Mouse (Mus musculus) forebrain, embryonic 10.5 days (tissue): ENCODE measurements around the gene Trappc13. TPM values are rescaled to one million over a fixed set of nuclear protein-coding genes. Genes with fewer than 3 reads are reported as not detected.
"Not testable (repeated sequence)": the region's sequence is repeated elsewhere in the genome, so short reads cannot be mapped to it uniquely, and the experiment has no call there.

Source experiments
- DNase-seq: peaks from one replicate; pipeline ENCODE4 v3.0.0-alpha.2; 2017; ENCODE audit warnings: low spot score; ENCODE audit errors: extremely low spot score
- H3K27ac ChIP-seq: fragments of 300-500 bp; sonication (generic); 2 replicates; pipeline ENCODE4 v1.5.1; 2016; ENCODE audit warnings: mild to moderate bottlenecking
- H3K27me3 ChIP-seq: fragments of 300-500 bp; sonication (generic); 2 replicates; pipeline ENCODE4 v1.6.1; 2016; ENCODE audit warnings: mild to moderate bottlenecking; ENCODE audit not compliant: poor library complexity, severe bottlenecking
- H3K36me3 ChIP-seq: fragments of 300-500 bp; sonication (generic); replicated peaks from 2 replicates; pipeline ENCODE4 v1.6.1; 2016; ENCODE audit warnings: mild to moderate bottlenecking, moderate library complexity
- H3K4me1 ChIP-seq: fragments of 300-500 bp; sonication (generic); 2 replicates; pipeline ENCODE4 v1.6.1; 2016
- H3K4me3 ChIP-seq: fragments of 300-500 bp; sonication (generic); 2 replicates; pipeline ENCODE4 v1.5.1; 2016; ENCODE audit warnings: mild to moderate bottlenecking, moderate library complexity
- H3K9me3 ChIP-seq: fragments of 300-500 bp; sonication (generic); 2 replicates; pipeline ENCODE4 v1.6.1; 2016; ENCODE audit warnings: mild to moderate bottlenecking, moderate library complexity
- WGBS: fragments of 180-500 bp; shearing (Covaris S2); methylation state at CpG from one replicate; pipeline ENCODE4 v1.1.7; 2016; 5-methylcytosine and 5-hydroxymethylcytosine counted together
- polyA plus RNA-seq: library from polyadenylated mRNA; unstranded; fragments of >200 nt; fragmentation: Nextera tagmentation; extraction: Ambion mirVana; gene quantifications from 2 replicates; pipeline ENCODE4 v1.2.1, GENCODE M21; 2016

The Trappc13 gene
- polyA plus RNA-seq, result 89.7 and 93.8 TPM in 2 replicates

DNA sequence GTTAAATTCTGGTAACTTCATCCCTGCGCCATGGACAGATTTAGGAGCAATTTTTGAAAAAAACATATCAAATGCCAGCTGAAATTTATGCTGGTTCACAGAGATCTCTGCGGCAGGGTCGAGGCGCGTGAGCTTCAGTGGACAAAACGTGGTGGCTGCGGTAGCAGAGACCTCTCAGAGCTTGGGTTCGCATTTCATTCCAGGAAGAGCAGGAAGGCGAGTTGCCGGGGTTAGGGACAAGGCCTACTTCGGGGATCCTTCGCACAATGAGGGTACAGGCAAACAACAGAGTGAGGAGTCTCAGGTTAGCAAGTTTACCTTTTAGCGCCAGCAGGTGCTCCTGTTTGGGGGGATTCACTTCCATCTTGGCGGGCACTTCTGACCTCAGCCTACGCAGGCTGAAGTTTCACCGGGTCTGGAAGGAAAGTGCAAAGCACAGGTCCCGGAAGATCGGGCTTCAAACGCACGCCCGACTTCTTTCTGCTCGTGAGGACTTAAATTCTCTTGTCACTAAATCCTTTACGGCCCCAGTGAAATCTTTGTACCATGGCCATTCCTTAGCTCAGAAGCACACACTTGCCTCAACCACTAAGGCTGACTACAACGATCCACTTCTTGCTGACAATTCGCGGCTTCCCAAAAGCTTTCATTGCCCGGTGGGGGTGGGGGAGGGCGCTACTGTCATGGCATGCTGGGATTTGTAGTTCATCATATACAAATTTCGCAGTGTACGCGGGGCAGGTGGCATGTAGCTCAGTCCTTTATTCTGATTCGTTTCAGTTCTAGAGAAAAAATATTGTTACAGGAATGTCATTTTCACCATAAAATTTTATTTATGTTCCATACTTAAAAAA, at the start of gene Trappc13:
Gene Trappc13 (minus strand): TSS at position 674 of the 854 bp plus-strand sequence.
- H3K36me3 ChIP-seq, result peaks cover 42% of the 10 kb centered on the region
- no peaks in the 10 kb centered on the region for H3K9me3 ChIP-seq
- H3K4me3 ChIP-seq, result peak within 1 kb of the TSS; percentile 87
- under 1% methylated on average over 32 of the region's 32 CpGs for WGBS
- H3K4me1 ChIP-seq, result peaks cover 25% of the 10 kb centered on the region
- DNase-seq, result peak; percentile 84
- H3K27me3 ChIP-seq, result no peaks in the 10 kb centered on the region
- peak within 1 kb of the TSS; percentile 94 for H3K27ac ChIP-seq

DNA sequence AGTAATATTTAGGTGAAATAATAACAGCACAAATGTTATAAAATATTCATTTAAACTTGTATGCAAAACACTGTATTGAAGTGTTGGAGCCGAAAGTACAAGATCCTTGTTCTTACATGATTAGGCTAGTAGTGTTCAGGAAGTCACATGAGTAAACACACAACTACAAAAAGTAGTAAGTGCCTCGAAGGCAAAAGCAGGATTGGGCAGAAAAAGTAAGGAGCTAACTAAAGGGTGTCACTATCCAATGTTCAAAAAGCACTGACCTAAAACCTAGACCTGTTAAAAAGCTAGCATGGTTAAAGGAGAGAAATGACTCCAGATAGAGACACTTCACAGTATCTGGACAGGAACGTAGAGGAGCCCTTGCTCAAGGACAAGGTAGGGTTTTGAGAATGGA, 49.2 kb upstream of the Trappc13 start:
- WGBS, result 88% methylated on average over 3 of the region's 3 CpGs
- H3K4me1 ChIP-seq, result peaks cover 25% of the 10 kb centered on the region
- peak overlapping the region; percentile 81 for H3K4me3 ChIP-seq
- DNase-seq, result no peak
- no peaks in the 10 kb centered on the region for H3K27me3 ChIP-seq
- H3K9me3 ChIP-seq, result no peaks in the 10 kb centered on the region
- no peak overlapping the region; the same call in 1 of the 2 replicates for H3K27ac ChIP-seq
- peaks cover 27% of the 10 kb centered on the region for H3K36me3 ChIP-seq

DNA sequence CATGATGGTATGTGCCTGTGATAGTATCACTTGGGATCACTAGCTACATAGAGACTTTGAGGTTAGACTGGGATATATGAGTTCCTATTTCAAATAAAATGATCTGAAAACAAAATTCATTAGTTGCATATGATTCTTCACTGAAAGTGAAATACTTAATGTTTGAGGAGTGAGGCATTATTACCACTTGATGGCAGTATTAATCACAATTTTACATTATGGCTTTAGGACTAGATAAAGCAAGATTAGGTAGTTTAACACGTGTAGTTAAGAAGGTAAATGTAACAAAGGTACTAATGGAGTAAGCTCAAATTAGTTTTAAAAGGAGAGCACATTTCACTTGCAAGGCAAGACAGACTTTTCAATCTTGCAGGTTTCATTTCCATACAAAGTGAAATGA, 26.0 kb upstream of the Trappc13 start:
- 73% methylated on average over 1 of the region's 1 CpGs for WGBS

DNA sequence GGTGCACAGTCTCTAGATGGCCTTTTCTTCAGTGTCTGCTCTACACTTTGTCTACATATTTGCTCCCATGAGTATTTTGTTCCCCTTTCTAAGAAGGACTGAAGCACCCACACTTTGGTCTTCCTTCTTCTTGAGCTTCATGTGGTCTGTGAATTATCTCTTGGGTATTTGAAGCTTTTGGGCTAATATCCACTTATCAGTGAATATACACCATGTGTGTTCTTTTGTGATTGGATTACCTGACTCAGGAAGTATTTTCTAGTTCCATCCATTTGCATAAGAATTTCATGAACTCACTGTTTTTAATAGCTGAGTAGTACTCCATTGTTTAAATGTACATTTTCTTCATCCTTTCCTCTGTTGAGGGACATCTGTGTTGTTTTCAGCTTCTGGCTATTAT, 17.6 kb upstream of the Trappc13 start:
- H3K27ac ChIP-seq, DNase-seq, H3K27me3 ChIP-seq, H3K4me1 ChIP-seq, H3K4me3 ChIP-seq, H3K9me3 ChIP-seq: not testable (repeated sequence)
- peaks cover 62% of the 10 kb centered on the region for H3K36me3 ChIP-seq

More for the DNA sequence above, 26.0 kb upstream of the Trappc13 start:
- H3K9me3 ChIP-seq, result no peaks in the 10 kb centered on the region
- DNase-seq, result no peak
- no peak overlapping the region for H3K4me3 ChIP-seq
- H3K27me3 ChIP-seq, result no peaks in the 10 kb centered on the region
- no peaks in the 10 kb centered on the region for H3K4me1 ChIP-seq
- H3K36me3 ChIP-seq, result peaks cover 69% of the 10 kb centered on the region
- no peak overlapping the region for H3K27ac ChIP-seq

DNA sequence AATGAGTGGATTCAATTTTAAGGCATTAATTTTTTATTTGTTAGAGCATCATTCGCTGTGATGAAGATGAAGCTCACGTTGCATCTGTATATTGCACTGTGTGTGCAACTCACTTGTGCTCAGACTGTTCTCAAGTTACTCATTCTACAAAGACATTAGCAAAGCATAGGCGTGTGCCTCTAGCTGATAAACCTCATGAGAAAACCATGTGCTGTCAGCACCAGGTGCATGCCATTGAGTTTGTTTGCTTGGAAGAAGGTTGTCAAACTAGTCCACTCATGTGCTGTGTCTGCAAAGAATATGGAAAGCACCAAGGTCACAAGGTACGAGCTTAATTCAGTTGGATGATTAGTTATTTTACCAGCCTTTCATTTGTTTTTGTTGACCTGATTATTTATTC, 9.1 kb upstream of the Trappc13 start:
- no peaks in the 10 kb centered on the region for H3K27me3 ChIP-seq
- H3K36me3 ChIP-seq, result peaks cover 79% of the 10 kb centered on the region
- no peak for DNase-seq
- no peaks in the 10 kb centered on the region for H3K9me3 ChIP-seq
- no peaks in the 10 kb centered on the region for H3K4me1 ChIP-seq
- H3K27ac ChIP-seq, result no peak overlapping the region
- H3K4me3 ChIP-seq, result no peak overlapping the region
- WGBS, result 93% methylated on average over 4 of the region's 4 CpGs

DNA sequence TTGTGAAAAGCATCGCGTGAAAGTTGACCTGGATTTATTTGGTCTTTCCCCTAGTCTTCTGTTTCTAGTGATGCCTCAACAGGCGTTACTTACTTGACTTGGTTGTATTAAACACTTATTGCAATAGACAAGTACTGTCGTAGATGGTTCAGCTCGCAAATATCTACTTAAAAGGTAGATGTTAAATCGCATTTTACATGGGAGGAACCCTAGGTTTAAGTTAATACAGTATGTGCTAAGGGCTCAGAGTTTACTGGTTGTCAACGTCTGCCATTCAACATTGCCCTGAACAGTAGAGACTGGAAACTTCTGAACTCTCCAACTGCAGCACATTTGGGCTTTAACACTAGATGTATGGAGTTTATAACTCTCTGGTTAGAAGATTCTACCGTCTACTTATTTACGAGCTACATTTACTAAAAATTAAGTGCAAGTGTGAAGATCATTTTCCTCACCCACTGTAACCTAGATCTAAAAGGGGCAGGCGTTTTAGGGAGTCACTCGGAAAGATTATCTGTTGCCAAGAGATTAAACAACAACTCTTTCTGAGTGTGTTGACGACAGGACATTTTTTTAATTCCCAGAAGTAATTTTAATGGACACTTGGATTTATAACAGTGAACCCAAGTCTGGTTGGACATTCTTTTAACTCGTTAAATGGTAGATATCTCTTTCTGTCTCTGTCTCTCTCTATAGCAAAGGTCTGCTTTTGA, 1.1 kb upstream of the Trappc13 start:
- peak overlapping the region; percentile 94 for H3K27ac ChIP-seq

DNA sequence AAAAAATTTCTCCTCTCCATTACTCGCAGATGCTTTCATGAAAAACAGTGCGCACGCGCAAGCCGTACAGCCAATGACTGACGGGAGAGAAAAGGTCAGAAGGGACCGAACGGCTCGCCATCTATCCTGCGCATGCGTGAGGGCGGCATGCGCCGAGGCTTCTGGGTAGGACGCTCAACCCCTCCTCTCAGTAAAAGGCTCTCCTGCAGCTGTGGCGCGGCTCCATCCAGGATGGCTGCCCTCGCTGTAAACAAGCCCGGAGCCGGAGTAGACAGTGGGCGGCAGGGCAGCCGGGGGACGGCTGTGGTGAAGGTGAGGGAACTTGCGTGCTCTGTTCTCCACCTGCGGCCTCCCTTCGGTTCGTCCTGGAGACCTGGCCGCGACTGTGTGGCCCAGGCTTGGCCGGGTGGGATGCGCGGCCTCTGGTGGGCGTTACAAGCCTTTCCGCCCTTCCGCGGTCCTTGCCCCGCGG, 417 bp upstream of the Trappc13 start, which contains the start of gene Trim23:
Gene Trim23 (plus strand): TSS at position 148 of the 472 bp plus-strand sequence.
- peak within 1 kb of the TSS; percentile 87 for H3K4me3 ChIP-seq
- no peaks in the 10 kb centered on the region for H3K27me3 ChIP-seq
- H3K4me1 ChIP-seq, result peaks cover 25% of the 10 kb centered on the region
- DNase-seq, result peak; percentile 96
- H3K27ac ChIP-seq, result peak within 1 kb of the TSS; percentile 94
- H3K36me3 ChIP-seq, result peaks cover 49% of the 10 kb centered on the region
- under 1% methylated on average over 38 of the region's 38 CpGs for WGBS
- H3K9me3 ChIP-seq, result no peaks in the 10 kb centered on the region

More for the DNA sequence above, 1.1 kb upstream of the Trappc13 start:
- H3K9me3 ChIP-seq, result no peaks in the 10 kb centered on the region
- 22% methylated on average over 13 of the region's 13 CpGs for WGBS
- H3K4me3 ChIP-seq, result peak overlapping the region; percentile 87
- no peaks in the 10 kb centered on the region for H3K27me3 ChIP-seq
- H3K36me3 ChIP-seq, result peaks cover 50% of the 10 kb centered on the region
- H3K4me1 ChIP-seq, result peaks cover 25% of the 10 kb centered on the region
- no peak for DNase-seq

DNA sequence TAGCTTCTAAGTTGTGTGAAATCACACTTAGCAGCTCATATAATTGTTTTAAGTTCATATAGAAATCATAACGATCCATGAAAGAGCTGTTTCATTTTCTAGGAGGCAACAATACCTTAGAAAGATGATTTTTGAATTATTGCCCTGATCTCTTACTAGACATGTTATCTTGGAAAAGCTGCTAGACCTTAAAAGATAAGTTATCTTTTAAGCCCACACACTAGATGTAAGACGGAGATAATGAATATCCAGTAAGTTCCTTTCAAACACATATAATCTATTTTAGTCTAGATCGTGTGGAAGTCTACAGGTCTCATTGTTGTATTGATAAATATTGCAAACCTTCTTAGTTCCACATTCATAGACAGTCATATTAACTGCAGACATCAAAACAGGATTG, 1.4 kb downstream of the Trappc13 start:
- 87% methylated on average over 3 of the region's 3 CpGs for WGBS

DNA sequence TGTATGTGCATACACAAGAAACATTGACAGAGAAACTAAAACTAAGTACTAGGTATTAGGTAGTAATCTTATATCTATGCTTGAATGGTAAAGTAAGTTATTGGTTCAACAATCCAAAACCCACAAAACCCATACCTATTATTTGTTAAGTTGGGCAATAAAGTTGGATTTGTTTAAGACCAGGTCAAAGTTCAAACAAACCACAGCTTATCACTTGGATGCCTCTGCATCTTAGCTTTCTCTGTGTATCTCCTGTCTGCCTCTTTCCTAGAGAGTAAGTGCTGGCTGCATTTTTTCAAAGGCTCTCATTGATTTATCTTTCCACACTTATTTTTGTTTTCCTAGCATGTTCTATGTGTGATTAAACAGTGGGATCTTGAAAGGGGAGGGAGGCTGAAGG, 5.8 kb downstream of the Trappc13 start:
- Histone ChIP-seq H3K4me3 (no peak overlapping the region), H3K36me3 (peaks cover 43% of the 10 kb centered on the region), H3K27ac (no peak overlapping the region), H3K4me1 (peaks cover 14% of the 10 kb centered on the region), H3K9me3 (peaks cover 4% of the 10 kb centered on the region; the same call in 1 of the 2 replicates), H3K27me3 (no peaks in the 10 kb centered on the region)
- no peak for DNase-seq

More for the DNA sequence above, 1.4 kb downstream of the Trappc13 start:
- DNase-seq, result no peak
- peak overlapping the region; percentile 94; the same call in 1 of the 2 replicates for H3K27ac ChIP-seq
- peaks cover 31% of the 10 kb centered on the region for H3K36me3 ChIP-seq
- H3K4me1 ChIP-seq, result peaks cover 25% of the 10 kb centered on the region
- H3K9me3 ChIP-seq, result no peaks in the 10 kb centered on the region
- peak overlapping the region; percentile 87 for H3K4me3 ChIP-seq
- no peaks in the 10 kb centered on the region for H3K27me3 ChIP-seq

DNA sequence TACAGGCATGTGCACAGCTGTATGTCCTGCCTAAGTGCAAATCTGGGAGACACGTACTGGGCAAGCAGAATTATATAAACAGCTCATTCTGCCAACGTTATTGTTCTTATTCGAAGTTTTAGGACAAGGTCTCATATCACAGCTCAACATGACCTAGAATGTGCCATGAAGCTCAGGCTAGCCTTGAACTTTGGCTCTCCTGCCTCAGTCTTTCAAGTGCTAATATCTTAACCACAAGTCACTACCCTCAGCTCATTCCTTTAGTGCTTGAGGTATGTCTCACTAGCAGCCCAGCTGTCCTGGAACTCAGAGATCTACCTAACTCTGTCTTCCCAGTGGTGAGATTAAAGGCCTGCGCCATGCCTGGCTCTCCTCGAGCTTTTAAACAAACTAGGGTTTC, 6.6 kb downstream of the Trappc13 start:
- 93% methylated on average over 5 of the region's 5 CpGs for WGBS
- no peak for DNase-seq
- H3K27ac ChIP-seq, result no peak overlapping the region
- no peak overlapping the region for H3K4me3 ChIP-seq
- peaks cover 4% of the 10 kb centered on the region; the same call in 1 of the 2 replicates for H3K9me3 ChIP-seq
- H3K4me1 ChIP-seq, result peaks cover 8% of the 10 kb centered on the region
- peaks cover 51% of the 10 kb centered on the region for H3K36me3 ChIP-seq
- no peaks in the 10 kb centered on the region for H3K27me3 ChIP-seq

DNA sequence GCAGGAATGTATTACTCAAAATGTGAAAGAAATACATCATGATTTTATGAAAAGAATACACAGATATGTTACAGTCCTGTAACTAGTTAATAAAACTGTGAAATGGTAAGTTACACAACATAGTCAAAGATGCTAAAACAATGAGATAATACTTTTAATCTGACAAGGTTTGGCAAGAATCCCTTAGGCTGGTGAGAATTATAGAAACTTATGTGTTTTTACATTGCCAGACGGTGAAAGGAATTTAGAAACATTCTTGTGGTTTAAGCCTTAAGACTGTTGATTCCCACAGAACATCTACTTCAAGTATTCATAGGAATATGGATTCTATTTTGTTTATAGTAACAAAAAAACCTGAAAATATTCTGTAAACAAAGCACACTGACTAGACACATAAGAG, 22.6 kb downstream of the Trappc13 start:
- 89% methylated on average over 1 of the region's 1 CpGs for WGBS
- Histone ChIP-seq H3K36me3 (peaks cover 78% of the 10 kb centered on the region), H3K27me3 (no peaks in the 10 kb centered on the region), H3K27ac (no peak overlapping the region), H3K4me3 (no peak overlapping the region), H3K4me1 (no peaks in the 10 kb centered on the region), H3K9me3 (no peaks in the 10 kb centered on the region)
- no peak for DNase-seq

DNA sequence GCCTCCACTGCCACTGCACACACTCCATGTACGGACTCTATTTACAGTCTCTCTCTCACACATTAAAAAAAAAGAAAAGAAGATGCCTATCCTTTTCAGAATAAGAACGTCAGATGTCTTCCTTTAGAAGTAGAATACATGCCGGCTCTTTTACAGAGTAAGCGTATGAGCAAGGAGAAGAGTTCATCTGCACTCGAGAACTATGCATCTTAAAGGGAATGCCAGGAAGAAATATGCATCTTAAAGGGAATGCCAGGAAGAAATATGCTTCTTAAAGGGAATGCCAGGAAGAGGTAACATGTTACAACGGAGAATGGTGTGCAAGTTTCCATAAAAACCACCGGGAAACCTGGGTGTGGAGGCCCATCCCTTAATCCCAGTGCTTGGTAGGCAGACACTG, 23.2 kb downstream of the Trappc13 start:
- DNase-seq, result no peak
- Histone ChIP-seq H3K36me3 (peaks cover 80% of the 10 kb centered on the region), H3K4me1 (no peaks in the 10 kb centered on the region), H3K4me3 (no peak overlapping the region), H3K27me3 (no peaks in the 10 kb centered on the region), H3K27ac (no peak overlapping the region), H3K9me3 (no peaks in the 10 kb centered on the region)
- 92% methylated on average over 7 of the region's 7 CpGs for WGBS

DNA sequence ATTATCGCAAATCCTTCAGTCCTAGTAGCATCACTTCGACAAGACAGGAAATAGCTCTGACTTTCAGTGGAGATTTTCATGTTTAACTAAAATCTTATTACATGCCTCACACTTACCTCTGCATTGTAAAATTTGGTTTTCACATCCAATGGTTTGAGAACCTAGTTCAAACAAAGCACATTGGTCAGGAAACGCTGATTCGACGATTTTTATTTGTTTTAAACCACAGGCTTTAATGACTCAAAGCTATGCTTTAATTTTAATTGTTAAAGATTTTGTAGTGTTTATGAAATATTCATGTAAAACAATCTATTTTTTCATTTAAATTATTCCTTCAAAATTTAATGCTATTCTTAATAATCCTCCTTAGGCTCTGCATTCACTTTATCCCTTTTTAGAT, 24.1 kb downstream of the Trappc13 start:
- H3K36me3 ChIP-seq, result peaks cover 79% of the 10 kb centered on the region
- no peaks in the 10 kb centered on the region for H3K27me3 ChIP-seq
- no peak overlapping the region for H3K27ac ChIP-seq
- WGBS, result 98% methylated on average over 5 of the region's 5 CpGs
- DNase-seq, result no peak
- H3K4me3 ChIP-seq, result no peak overlapping the region
- H3K9me3 ChIP-seq, result no peaks in the 10 kb centered on the region
- no peaks in the 10 kb centered on the region for H3K4me1 ChIP-seq
